Mouse (Mus musculus): ENCODE measurements at regions not wholly inside any gene's neighbourhood (a gene's known extent, or its start where the extent isn't known, plus 50 kb on each side); places are given as distances from the start of the nearest gene placed in this dataset.

DNA sequence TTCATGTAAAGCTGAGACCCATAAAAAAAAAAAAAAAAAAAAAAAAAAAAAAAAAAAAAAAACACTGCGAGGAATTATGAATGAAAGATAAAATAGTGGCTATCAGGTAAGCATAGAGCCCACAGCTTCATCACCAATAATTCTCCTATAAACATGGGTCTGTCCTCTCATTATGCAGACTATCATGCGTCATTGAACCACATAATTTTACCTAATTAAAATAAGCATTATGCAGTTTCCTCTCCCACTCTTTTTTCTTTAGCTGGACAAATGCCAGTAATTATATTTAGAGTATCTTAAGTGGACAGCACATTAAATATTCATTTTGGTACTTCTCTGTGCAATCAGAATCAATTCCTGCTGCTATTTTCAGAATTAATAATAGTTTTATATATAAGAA is 1539.2 kb upstream of the Slc10a2 start:
- TF ChIP-seq GATA1 (IDR thresholded peaks at IDR 0.05; ENCODE audit: borderline replicate concordance, low read length): no peak
- no peak for TF ChIP-seq FLI1 (IDR thresholded peaks at IDR 0.05; ENCODE audit: low read length)

All from megakaryocyte, embryonic 14.5 days (primary cell).